Mouse (Mus musculus) myocyte (in vitro differentiated cells): ENCODE measurements at regions not wholly inside any gene's neighbourhood (a gene's known extent, or its start where the extent isn't known, plus 50 kb on each side); places are given as distances from the start of the nearest gene placed in this dataset.

Experiments used
- CEBPB ChIP-seq: IDR thresholded peaks from 2 replicates; pipeline ENCODE4 v1.6.1; 2011; ENCODE audit warnings: mild to moderate bottlenecking, moderate library complexity; ENCODE audit not compliant: poor library complexity, insufficient read depth, severe bottlenecking
- E2F4 ChIP-seq: IDR thresholded peaks from one replicate; pipeline ENCODE4 v1.6.1; 2011; ENCODE audit warnings: mild to moderate bottlenecking, control low read depth, moderate library complexity; ENCODE audit not compliant: insufficient read depth
- MAX ChIP-seq: IDR thresholded peaks from one replicate; pipeline ENCODE4 v1.6.1; 2011; ENCODE audit warnings: low read depth, mild to moderate bottlenecking, control low read depth
- MYOG ChIP-seq, 3 experiments: IDR thresholded peaks; one replicate each; pipeline ENCODE4 v1.6.1; 2011; ENCODE audit warnings: control low read depth in 2 of 3, low read depth in 2 of 3, mild to moderate bottlenecking in 2 of 3; ENCODE audit not compliant: insufficient read length in 2 of 3, control insufficient read depth in 1 of 3, insufficient read depth in 1 of 3
- POLR2A ChIP-seq: IDR thresholded peaks from one replicate; pipeline ENCODE4 v1.6.1; 2011; ENCODE audit warnings: low read depth, mild to moderate bottlenecking, control low read depth, moderate library complexity; ENCODE audit not compliant: insufficient read length
- POLR2AphosphoS2 ChIP-seq: IDR thresholded peaks from one replicate; pipeline ENCODE4 v1.6.1; 2011; ENCODE audit warnings: low read depth, control low read depth; ENCODE audit not compliant: insufficient read length
- REST ChIP-seq: IDR thresholded peaks from one replicate; pipeline ENCODE4 v1.6.1; 2011; ENCODE audit warnings: mild to moderate bottlenecking, control low read depth, moderate library complexity; ENCODE audit not compliant: insufficient read depth, insufficient read length
- TCF12 ChIP-seq: IDR thresholded peaks from one replicate; pipeline ENCODE4 v1.6.1; 2011; ENCODE audit warnings: mild to moderate bottlenecking, control low read depth; ENCODE audit not compliant: poor library complexity, insufficient read depth, severe bottlenecking
- USF1 ChIP-seq: IDR thresholded peaks from one replicate; pipeline ENCODE4 v1.6.1; 2011; ENCODE audit warnings: low read depth, mild to moderate bottlenecking, control low read depth, moderate library complexity

DNA sequence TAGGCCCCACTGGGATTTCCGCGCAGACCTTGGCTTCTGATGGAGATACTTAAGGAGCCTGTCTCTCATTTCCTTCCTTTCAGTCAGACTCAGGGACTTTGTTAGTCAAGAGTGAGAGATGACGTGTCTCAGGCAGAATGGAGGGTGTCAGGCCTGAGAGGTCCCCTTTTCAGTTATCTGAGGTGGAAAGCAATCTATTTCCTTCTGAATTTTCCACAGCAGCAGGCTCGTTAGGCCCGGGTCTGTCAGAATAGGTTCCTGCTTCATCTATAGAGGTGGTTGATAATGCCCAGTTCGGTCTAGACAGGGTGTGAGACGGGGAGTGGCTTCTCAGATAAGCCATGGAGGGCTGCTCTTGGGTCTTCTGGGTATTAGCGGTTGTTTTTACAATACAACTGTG lies 68.8 kb upstream of the Tut7 start:
- TF ChIP-seq MAX = no peak
- TF ChIP-seq MYOG (IDR thresholded peaks at IDR 0.05; ENCODE audit: control insufficient read depth in 1 of 3, insufficient read depth in 1 of 3, insufficient read length in 2 of 3, low read depth in 2 of 3) = no peak
- no peak for TF ChIP-seq POLR2A
- no peak for TF ChIP-seq POLR2AphosphoS2
- no peak for TF ChIP-seq CEBPB
- TF ChIP-seq USF1 = no peak
- TF ChIP-seq TCF12 = no peak
- no peak for TF ChIP-seq E2F4
- TF ChIP-seq REST = no peak
